Mouse (Mus musculus): Measurements from ENCODE around the gene 1700018F24Rik.

GRCm38 (mm10) chr5:145064765-145065340 is 22.1 kb downstream of the 1700018F24Rik start:
- TF ChIP-seq POLR2A (IDR thresholded peaks at IDR 0.05; ENCODE audit: borderline replicate concordance, extremely low read depth, low read depth, low read length) (no peak), CTCF (IDR thresholded peaks at IDR 0.05; ENCODE audit: insufficient read depth, low read length) (no peak)

Data from lung, adult 2 months (tissue).